Mouse (Mus musculus) heart, postnatal 25 days (tissue): ENCODE measurements at regions not wholly inside any gene's neighbourhood (a gene's known extent, or its start where the extent isn't known, plus 50 kb on each side); places are given as distances from the start of the nearest gene placed in this dataset.

Source experiments
- DNase-seq: peaks from one replicate; pipeline ENCODE4 v3.0.0; 2022; ENCODE audit warnings: low spot score
- intact Hi-C: fragments of 180-260 bp; cut with DNase I; formaldehyde crosslinking; loops from one replicate; pipeline ENCODE4 v1.15.1; 2025

- intact Hi-C loops = loop anchor here (10.0 kb wide), 1 partner anchor 511 kb away; no protein-coding TSS in a partner anchor
- no peak for DNase-seq
Measured at GRCm38 (mm10) chr2:145003509-145003908, 164.0 kb upstream of the Slc24a3 start.

- intact Hi-C loops = no loop called here
- DNase-seq = no peak
Measured at GRCm38 (mm10) chr2:145010674-145011073, 156.9 kb upstream of the Slc24a3 start.

GRCm38 (mm10) chr2:145011221-145011620, 156.3 kb upstream of the Slc24a3 start:
- intact Hi-C loops = no loop called here

DNA sequence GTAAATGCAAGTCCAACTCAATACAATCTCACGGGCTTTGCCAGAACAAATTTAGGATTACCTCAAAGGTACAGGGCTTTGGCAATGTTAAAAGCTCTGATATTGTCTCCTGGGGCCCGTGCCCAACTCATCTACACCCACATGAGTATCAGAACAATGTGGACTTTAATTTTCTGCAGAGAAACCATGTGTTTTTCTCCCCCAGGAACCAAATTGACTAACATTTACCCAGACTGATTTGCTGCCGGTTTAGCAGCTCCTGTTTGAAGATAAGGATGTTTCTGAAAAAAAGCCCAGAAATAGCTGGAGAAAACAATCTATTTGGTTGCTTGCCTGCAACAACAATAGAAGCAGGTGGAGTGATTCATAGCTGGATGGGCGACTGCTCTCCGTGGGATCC, 151.6 kb upstream of the Slc24a3 start:
- intact Hi-C loops = no loop called here

More at GRCm38 (mm10) chr2:145011221-145011620, 156.3 kb upstream of the Slc24a3 start:
- no peak for DNase-seq

DNA sequence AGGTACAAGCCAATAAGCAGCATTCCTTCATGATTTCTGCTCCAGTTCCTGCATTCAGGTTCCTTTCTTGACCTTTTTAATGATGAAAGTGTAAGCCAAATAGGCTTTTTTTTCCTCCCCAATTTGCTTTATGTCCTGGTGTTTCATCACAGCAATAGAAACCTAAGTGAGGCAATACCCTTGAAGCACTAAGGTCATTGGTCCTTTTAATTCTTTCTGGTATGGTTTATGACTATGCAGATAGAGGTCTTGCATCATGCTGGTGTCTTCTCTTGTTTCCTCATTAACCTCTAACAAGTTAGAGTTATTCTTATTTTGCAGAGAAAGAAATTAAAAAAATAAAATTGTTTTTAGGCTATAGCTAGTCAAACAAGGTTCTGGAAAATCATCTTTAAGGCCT, 150.6 kb upstream of the Slc24a3 start:
- no peak for DNase-seq
- intact Hi-C loops = no loop called here

More for the DNA sequence above, 151.6 kb upstream of the Slc24a3 start:
- DNase-seq = no peak

DNA sequence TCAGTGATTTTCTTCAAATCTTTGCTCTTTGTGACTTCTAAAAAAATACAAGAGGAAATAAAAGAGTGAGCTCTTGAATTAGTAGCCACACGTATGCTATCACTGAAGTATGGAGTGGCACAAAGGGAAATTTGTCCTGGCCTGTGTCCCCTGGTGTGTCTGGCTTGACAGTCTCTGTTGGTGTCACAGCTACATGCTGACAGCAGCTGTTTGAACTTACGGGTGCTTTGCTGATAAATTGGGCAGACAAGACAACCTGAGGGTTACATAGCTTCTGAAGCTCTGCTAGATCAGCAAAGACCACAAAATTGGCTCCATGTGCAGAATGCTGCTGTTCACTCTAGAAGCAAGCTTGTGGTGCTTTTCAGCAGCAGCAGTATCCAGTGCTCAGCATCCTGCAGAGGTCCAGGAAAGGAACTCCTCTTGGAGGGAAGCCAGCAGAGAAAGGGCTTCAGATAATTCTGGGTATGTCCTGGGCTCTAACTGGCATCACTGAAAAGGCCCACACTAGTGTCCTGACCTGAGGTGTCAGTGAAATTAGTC, 149.9 kb upstream of the Slc24a3 start:
- intact Hi-C loops = no loop called here
- no peak for DNase-seq

GRCm38 (mm10) chr2:145047743-145048142, 119.8 kb upstream of the Slc24a3 start:
- intact Hi-C loops = no loop called here
- DNase-seq = no peak

DNA sequence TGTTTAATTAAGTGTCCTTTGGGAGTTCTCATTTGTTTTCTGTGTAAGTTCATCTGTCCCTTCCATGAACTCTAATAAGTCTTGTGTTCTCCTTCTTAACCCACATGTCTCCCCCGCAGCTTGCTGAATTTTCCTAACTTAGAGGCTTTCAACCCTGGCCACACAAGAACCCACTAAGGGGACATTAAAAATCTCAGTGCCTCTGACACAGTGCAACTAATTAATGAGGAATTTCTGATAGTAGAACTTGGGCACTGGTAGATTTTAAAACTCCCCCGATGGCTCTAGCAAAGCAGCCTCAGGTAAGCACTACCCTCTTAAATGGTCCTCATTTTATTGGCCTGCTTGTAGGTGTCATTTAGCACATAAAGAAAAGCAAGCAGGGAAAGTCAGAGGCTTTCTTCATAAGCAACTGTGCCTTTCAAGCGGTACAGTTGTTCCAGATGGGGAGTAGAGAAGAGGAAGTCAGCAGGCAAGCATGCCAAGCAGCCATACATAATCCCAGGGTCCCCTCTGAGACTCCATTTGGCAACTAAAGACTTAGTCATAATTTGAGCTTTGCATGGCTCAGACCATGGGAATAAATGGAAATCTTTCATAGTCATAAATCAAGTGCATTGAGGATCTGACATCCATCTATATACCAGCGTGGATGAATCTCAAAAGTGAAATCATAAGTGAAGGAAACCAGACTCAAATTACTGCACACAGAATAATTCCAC, 117.7 kb upstream of the Slc24a3 start:
- intact Hi-C loops = no loop called here
- DNase-seq = no peak

- DNase-seq = no peak
- intact Hi-C loops = no loop called here
Measured at GRCm38 (mm10) chr2:145052405-145052804, 115.1 kb upstream of the Slc24a3 start.

DNA sequence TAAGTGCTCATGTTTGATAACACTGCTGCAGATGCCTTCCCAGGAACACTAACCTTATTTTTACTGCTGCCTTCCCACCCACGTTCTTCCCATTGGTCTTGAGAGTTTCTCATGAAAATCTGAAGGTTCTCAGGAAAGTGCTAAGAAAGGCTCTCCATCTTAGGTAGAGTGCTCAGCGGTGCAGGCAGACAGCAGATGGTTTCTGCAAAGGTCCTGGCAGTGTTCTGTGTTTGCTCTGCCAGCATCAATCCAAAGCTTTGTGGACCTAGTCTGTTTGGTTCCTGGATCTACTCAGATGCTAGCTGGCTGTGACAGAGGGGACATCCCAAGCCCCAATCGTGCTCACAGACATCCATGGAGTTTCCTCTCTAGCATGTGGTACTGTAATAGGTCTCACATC, 111.3 kb upstream of the Slc24a3 start:
- intact Hi-C loops = no loop called here

DNA sequence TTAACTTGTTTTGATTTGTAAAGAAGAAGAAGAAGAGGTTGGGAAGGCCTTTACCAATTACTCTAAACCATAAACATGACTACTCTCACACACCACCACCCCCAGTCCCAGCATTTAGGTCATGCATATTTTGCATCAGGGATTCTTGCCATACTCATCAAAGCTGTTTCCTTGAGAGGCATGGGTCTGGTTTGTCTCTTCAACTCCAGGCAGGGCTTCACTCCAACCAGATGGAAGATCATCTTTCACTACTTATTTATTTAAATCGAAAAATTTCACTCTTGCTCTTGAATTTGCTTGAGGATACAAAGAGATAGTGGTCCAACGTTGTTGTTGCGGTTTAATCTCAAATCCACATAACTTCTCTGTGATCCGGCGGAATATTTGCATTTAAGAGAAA, 110.8 kb upstream of the Slc24a3 start:
- no peak for DNase-seq
- intact Hi-C loops = no loop called here

More for the DNA sequence above, 111.3 kb upstream of the Slc24a3 start:
- no peak for DNase-seq

DNA sequence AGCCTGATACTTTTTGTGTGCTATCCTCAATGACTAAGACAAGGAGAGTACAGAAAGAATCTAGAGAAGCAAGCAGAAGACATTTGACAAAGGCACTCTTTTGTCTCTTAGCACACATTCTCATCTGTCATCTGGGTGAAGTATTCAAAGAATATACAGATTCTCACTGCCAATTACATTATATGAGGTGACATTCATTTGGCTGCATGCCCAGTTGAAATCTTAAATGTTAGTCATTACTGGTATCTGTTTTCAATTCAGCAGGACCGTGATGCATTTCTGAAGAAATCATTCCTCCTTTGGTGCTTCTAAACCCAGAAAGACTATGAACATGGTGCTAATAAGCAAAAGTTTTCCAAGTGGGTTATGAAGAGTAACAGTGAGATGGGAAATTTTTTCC, 97.6 kb upstream of the Slc24a3 start:
- intact Hi-C loops = no loop called here
- DNase-seq = no peak

DNA sequence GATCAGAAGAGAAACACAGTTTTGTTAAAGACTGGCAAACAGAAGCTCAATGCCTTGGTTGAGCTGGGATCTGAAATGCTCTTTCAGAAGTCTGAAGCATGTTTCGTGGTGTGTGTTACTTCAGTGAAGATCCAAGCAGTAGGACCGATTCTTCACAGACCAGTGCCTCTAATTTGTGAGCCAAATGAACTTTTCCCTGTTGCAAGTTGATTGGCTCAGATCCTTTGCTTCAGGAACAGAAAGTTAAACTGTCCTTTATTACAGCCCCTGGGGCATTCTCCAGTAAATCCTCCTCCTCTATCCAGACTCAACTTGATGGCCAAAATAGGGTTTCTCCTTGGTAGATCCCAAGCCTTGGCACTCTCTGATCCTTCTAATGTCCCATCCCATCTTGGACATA, 85.6 kb upstream of the Slc24a3 start:
- intact Hi-C loops = no loop called here
- DNase-seq = no peak

DNA sequence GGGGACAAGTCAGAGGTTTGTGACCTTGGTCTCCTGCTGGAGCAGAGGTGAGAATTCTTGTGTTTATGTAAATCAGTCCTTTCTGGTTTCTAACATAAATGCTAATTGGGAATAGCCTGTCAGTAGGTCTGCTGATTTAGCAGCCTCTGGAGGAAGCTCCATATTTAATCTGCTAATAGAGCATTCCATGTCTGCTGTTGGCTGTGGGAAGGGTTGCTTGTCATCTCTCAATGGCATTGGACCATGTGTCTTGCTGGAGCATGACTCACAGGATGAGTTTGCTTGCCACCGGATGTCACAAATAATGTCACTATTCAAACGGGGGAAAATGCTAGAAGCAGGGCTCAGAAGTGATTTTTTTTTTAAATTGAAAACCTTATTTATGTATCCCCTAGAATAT, 82.9 kb upstream of the Slc24a3 start:
- intact Hi-C loops = no loop called here
- DNase-seq = no peak

- DNase-seq = no peak
- intact Hi-C loops = no loop called here
Measured at GRCm38 (mm10) chr2:145086118-145086517, 81.4 kb upstream of the Slc24a3 start.

GRCm38 (mm10) chr2:145103295-145103694, 64.3 kb upstream of the Slc24a3 start:
- intact Hi-C loops = no loop called here
- DNase-seq = no peak

DNA sequence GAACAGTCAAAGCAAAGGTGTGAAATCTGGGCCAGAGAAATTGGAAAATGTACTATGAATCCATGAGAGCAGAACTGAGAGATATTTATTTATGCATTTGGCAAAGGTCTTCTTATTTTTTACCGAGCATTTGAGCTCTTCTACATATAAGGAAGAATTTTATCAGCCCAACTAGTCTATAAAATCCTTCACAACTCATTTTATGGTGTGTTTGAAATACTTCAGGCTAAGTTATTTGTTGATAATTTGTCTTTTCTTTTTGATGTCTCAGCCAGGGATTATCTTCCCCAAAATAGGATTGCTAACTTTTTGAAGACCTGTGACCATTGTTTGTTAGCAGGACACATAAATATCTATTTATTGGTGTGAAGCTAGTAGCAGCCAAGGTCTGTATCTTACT, 55.9 kb upstream of the Slc24a3 start:
- no peak for DNase-seq
- intact Hi-C loops = no loop called here

DNA sequence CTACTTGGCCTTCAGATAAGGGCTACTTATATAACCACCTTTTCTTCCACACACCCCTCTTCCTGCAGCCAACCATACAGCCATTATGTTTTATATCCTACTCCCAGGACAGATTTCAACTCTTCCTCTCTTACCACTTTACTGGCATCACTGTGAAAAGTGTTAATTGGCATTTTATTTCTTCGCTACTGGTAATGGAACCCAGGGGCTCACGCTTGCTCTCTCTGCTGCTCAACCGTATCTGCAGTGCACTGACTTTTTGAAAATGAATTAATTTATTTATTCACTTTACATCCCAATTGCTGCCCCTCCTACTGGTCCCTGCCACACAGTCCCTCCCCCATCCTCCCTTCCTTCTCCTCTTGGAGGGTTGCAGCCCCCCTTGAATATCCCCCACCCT, 52.5 kb upstream of the Slc24a3 start:
- intact Hi-C loops = no loop called here
- DNase-seq = no peak
